Mouse (Mus musculus) cortical plate, adult 2 months (tissue): ENCODE measurements around the gene Lrch3.

ENCODE experiments used
- CTCF ChIP-seq: fragments of 200-500 bp; IDR thresholded peaks from 2 replicates; pipeline ENCODE4 v1.5.1; 2011; ENCODE audit warnings: mild to moderate bottlenecking, control low read depth, low read length; ENCODE audit not compliant: insufficient read depth; ENCODE audit errors: extremely low read depth
- POLR2A ChIP-seq: fragments of 200-500 bp; IDR thresholded peaks from 2 replicates; pipeline ENCODE4 v1.6.1; 2011; ENCODE audit warnings: mild to moderate bottlenecking, low read length, control low read depth; ENCODE audit not compliant: insufficient read depth; ENCODE audit errors: extremely low read depth

DNA sequence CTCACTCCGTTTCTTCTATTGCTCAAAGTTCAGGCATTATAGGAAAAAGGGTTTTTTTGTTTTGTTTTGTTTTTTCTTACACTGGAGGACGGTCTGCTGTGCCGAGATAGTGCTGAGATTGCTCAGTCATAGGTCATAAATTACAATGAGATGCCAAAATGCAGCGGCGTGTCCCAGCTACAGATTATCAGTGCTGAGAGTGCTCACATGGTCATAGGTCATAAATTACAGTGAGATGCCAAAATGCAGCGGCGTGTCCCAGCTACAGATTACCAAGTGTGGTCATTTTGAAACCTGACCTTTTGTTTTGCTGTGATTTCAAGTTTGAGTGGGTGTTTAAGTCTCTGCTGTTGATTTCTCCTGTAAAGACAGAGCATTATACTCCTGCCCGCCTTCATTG, 7.2 kb upstream of the Lrch3 start:
- TF ChIP-seq POLR2A (no peak), CTCF (no peak)
